Mouse (Mus musculus): Measurements from ENCODE around the gene Gpr3. TPM values are rescaled to one million over a fixed set of nuclear protein-coding genes. Genes with fewer than 3 reads are reported as not detected.

Gpr3 gene
- polyA plus RNA-seq, 1 experiment, result 0.40 TPM

DNA sequence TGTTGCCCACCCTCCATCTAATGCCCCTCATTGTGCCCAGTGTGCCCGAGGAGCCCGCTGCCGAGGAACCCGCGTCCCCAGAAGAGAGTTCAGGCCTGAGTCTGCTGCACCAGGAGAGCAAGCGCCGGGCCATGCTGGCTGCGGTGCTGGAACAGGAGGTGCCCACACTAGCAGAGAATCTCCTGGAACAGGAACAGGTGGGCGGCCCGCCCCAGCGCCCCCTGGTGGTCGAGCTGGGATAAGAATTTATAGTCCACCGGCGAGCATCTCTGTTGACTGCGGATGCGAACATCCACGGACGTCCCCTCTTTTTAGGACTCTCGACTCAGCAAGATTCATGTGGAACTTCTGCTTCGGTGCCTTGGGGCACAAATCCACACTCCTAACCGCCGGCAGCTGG, 38.3 kb upstream of the Gpr3 start:
- Histone ChIP-seq H3K27me3 (ENCODE audit: control insufficient read depth, insufficient read depth, insufficient read length) (peaks cover 4% of the 10 kb centered on the region), H3K4me3 (no peak overlapping the region)
- TF ChIP-seq MYOG (IDR thresholded peaks at IDR 0.05; ENCODE audit: control insufficient read depth in 1 of 3, insufficient read depth in 1 of 3, insufficient read length in 2 of 3, low read depth in 2 of 3), result peak in 2 of 3 experiments; percentile 32 to 78
- TF ChIP-seq MYOD1 (IDR thresholded peaks at IDR 0.05; ENCODE audit: control insufficient read depth in 1 of 3, insufficient read length in 2 of 3, low read depth in 2 of 3), result peak in 2 of 3 experiments; percentile 57 to 80
- no peak for TF ChIP-seq POLR2AphosphoS2 (IDR thresholded peaks at IDR 0.05; ENCODE audit: insufficient read length, low read depth)

DNA sequence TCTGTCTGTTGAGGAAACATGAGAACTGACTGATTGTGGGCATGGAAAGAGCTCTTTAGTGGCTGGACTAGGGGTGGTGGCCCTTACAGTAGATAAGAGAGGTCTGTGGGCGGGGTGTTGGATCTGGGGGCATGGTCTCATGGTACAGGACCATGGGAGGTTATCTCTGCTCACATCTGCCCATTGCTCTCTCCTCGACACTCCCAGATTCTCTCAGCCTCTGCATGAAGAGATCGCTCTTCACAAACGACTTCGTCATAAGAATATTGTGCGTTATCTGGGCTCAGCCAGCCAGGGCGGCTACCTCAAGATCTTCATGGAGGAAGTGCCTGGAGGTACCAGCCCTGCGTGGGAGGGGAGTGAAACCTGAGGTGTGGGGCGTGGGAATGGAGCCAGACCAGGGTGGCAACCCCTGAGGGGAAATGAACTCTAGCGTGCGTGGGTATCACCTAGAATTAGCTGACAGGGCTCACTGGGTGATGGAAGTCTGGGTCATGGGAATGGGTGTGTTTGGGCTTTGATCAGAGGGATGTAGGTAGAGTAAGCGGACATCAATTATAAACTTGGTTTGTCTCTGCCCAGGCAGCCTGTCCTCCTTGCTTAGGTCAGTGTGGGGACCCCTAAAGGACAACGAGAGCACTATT, 35.6 kb upstream of the Gpr3 start:
- TF ChIP-seq CEBPB (IDR thresholded peaks at IDR 0.05; ENCODE audit: insufficient read depth, poor library complexity, severe bottlenecking) (no peak), POLR2AphosphoS2 (IDR thresholded peaks at IDR 0.05; ENCODE audit: insufficient read length, low read depth) (no peak), MYOD1 (IDR thresholded peaks at IDR 0.05; ENCODE audit: control insufficient read depth in 1 of 3, insufficient read length in 2 of 3, low read depth in 2 of 3) (no peak), POLR2A (IDR thresholded peaks at IDR 0.05; ENCODE audit: insufficient read length, low read depth) (no peak), SRF (IDR thresholded peaks at IDR 0.05; ENCODE audit: control insufficient read depth, insufficient read length, low read depth) (no peak), TCF3 (IDR thresholded peaks at IDR 0.05; ENCODE audit: insufficient read length, low read depth) (no peak), TCF12 (IDR thresholded peaks at IDR 0.05; ENCODE audit: insufficient read depth, poor library complexity, severe bottlenecking) (no peak), E2F4 (IDR thresholded peaks at IDR 0.05; ENCODE audit: insufficient read depth) (no peak), MYOG (IDR thresholded peaks at IDR 0.05; ENCODE audit: control insufficient read depth in 1 of 3, insufficient read depth in 1 of 3, insufficient read length in 2 of 3, low read depth in 2 of 3) (no peak), USF1 (IDR thresholded peaks at IDR 0.05; ENCODE audit: low read depth) (no peak), REST (IDR thresholded peaks at IDR 0.05; ENCODE audit: insufficient read depth, insufficient read length) (no peak), MAX (IDR thresholded peaks at IDR 0.05; ENCODE audit: low read depth) (no peak)
- H3ac ChIP-seq (ENCODE audit: control insufficient read depth, insufficient read length), result no peak overlapping the region
- H3K36me3 ChIP-seq (ENCODE audit: control insufficient read depth, insufficient read depth), result no peaks in the 10 kb centered on the region
- H3K4me2 ChIP-seq (ENCODE audit: low read depth), result no peak overlapping the region
- no peaks in the 10 kb centered on the region for H3K27me3 ChIP-seq (ENCODE audit: control insufficient read depth, insufficient read depth, insufficient read length)
- no peak overlapping the region for H3K4me3 ChIP-seq
- no peaks in the 10 kb centered on the region for H3K79me2 ChIP-seq (ENCODE audit: control insufficient read depth, insufficient read depth)

More for the DNA sequence above, 38.3 kb upstream of the Gpr3 start:
- Histone ChIP-seq H3K4me2 (ENCODE audit: low read depth) (no peak overlapping the region), H3K79me2 (ENCODE audit: control insufficient read depth, insufficient read depth) (no peaks in the 10 kb centered on the region), H3K36me3 (ENCODE audit: control insufficient read depth, insufficient read depth) (no peaks in the 10 kb centered on the region), H3ac (ENCODE audit: control insufficient read depth, insufficient read length) (no peak overlapping the region)

DNA sequence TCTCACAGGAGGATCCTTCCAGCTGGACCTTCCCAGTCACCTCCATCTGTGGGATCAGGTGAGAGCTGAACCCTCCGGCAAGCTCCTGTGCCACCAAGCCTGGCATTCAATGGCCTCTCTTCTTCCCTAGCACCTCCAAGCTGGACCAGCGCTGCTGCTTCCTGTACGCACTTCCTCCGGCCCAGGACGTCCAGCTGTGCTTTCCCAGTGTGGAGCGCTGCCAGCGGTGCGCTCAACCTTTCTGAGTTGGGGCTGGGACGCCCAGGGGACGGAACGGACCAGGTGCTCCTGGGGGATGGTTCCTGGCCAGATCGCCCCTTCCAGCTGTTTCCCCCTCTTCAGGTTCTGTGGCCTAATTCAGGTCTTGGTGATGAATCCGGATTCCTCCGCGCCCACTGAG, 34.7 kb upstream of the Gpr3 start:
- Histone ChIP-seq H3K4me2 (ENCODE audit: low read depth) (no peak overlapping the region), H3K4me3 (no peak overlapping the region), H3K79me2 (ENCODE audit: control insufficient read depth, insufficient read depth) (no peaks in the 10 kb centered on the region), H3K36me3 (ENCODE audit: control insufficient read depth, insufficient read depth) (no peaks in the 10 kb centered on the region), H3ac (ENCODE audit: control insufficient read depth, insufficient read length) (no peak overlapping the region), H3K27me3 (ENCODE audit: control insufficient read depth, insufficient read depth, insufficient read length) (no peaks in the 10 kb centered on the region)
- TF ChIP-seq E2F4 (IDR thresholded peaks at IDR 0.05; ENCODE audit: insufficient read depth) (no peak), TCF3 (IDR thresholded peaks at IDR 0.05; ENCODE audit: insufficient read length, low read depth) (no peak), POLR2A (IDR thresholded peaks at IDR 0.05; ENCODE audit: insufficient read length, low read depth) (no peak), POLR2AphosphoS2 (IDR thresholded peaks at IDR 0.05; ENCODE audit: insufficient read length, low read depth) (no peak), MYOD1 (IDR thresholded peaks at IDR 0.05; ENCODE audit: control insufficient read depth in 1 of 3, insufficient read length in 2 of 3, low read depth in 2 of 3) (no peak), USF1 (IDR thresholded peaks at IDR 0.05; ENCODE audit: low read depth) (no peak)

DNA sequence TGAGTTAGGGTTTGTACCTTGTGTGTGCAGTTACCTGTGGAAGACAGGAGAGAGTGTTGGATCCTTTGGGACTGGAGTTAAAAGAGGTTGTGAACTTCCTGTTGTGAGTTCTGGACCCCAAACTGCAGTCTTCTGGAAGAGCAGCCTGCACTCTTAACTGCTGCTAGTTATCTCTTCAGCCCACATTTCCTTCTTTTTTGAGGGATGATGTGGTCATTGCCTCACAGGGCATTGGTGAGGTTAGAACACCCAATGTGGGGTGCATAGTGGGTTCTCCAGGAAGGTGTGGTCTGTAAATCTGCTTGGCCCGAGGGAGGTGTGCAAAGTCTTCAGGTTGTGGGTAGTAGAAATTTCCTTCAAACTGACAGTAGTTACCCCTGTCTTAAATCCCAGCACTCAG, 32.0 kb upstream of the Gpr3 start:
- no peak overlapping the region for H3K4me3 ChIP-seq
- no peaks in the 10 kb centered on the region for H3K27me3 ChIP-seq (ENCODE audit: control insufficient read depth, insufficient read depth, insufficient read length)
- no peak overlapping the region for H3K4me2 ChIP-seq (ENCODE audit: low read depth)
- no peak overlapping the region for H3ac ChIP-seq (ENCODE audit: control insufficient read depth, insufficient read length)
- H3K79me2 ChIP-seq (ENCODE audit: control insufficient read depth, insufficient read depth), result no peaks in the 10 kb centered on the region
- no peaks in the 10 kb centered on the region for H3K36me3 ChIP-seq (ENCODE audit: control insufficient read depth, insufficient read depth)
- TF ChIP-seq REST (IDR thresholded peaks at IDR 0.05; ENCODE audit: insufficient read depth, insufficient read length), result no peak

DNA sequence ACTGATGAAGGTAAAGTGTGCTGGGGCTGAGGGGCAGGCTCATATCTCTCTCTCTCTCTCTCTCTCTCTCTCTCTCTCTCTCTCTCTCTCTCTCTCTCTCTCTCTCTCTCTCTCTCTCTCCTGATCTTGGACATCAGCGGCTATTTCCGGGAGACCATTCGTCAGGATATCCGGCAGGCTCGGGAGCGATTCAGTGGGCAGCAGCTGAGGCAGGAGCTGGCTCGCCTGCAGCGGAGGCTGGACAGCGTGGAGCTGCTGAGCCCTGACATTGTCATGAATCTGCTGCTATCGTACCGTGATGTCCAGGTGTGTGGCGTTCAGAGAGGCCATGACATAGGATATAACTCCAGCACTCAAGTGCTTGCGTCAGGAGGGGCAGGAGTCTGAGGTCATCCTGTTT, 31.2 kb upstream of the Gpr3 start:
- no peak overlapping the region for H3K4me2 ChIP-seq (ENCODE audit: low read depth)
- H3K27me3 ChIP-seq (ENCODE audit: control insufficient read depth, insufficient read depth, insufficient read length), result no peaks in the 10 kb centered on the region
- no peak overlapping the region for H3K4me3 ChIP-seq
- no peak for TF ChIP-seq TCF12 (IDR thresholded peaks at IDR 0.05; ENCODE audit: insufficient read depth, poor library complexity, severe bottlenecking)
- no peak for TF ChIP-seq MYOD1 (IDR thresholded peaks at IDR 0.05; ENCODE audit: control insufficient read depth in 1 of 3, insufficient read length in 2 of 3, low read depth in 2 of 3)
- TF ChIP-seq MYOG (IDR thresholded peaks at IDR 0.05; ENCODE audit: control insufficient read depth in 1 of 3, insufficient read depth in 1 of 3, insufficient read length in 2 of 3, low read depth in 2 of 3), result no peak
- no peak for TF ChIP-seq MAX (IDR thresholded peaks at IDR 0.05; ENCODE audit: low read depth)
- no peak for TF ChIP-seq USF1 (IDR thresholded peaks at IDR 0.05; ENCODE audit: low read depth)
- no peak for TF ChIP-seq POLR2AphosphoS2 (IDR thresholded peaks at IDR 0.05; ENCODE audit: insufficient read length, low read depth)
- no peak for TF ChIP-seq CEBPB (IDR thresholded peaks at IDR 0.05; ENCODE audit: insufficient read depth, poor library complexity, severe bottlenecking)
- TF ChIP-seq REST (IDR thresholded peaks at IDR 0.05; ENCODE audit: insufficient read depth, insufficient read length), result no peak
- TF ChIP-seq TCF3 (IDR thresholded peaks at IDR 0.05; ENCODE audit: insufficient read length, low read depth), result no peak
- TF ChIP-seq SRF (IDR thresholded peaks at IDR 0.05; ENCODE audit: control insufficient read depth, insufficient read length, low read depth), result no peak
- no peak for TF ChIP-seq POLR2A (IDR thresholded peaks at IDR 0.05; ENCODE audit: insufficient read length, low read depth)
- TF ChIP-seq E2F4 (IDR thresholded peaks at IDR 0.05; ENCODE audit: insufficient read depth), result no peak
- no peaks in the 10 kb centered on the region for H3K36me3 ChIP-seq (ENCODE audit: control insufficient read depth, insufficient read depth)
- H3K79me2 ChIP-seq (ENCODE audit: control insufficient read depth, insufficient read depth), result no peaks in the 10 kb centered on the region
- no peak overlapping the region for H3ac ChIP-seq (ENCODE audit: control insufficient read depth, insufficient read length)

Measured in myocyte (in vitro differentiated cells).